Mouse (Mus musculus) neural tube, embryonic 11.5 days (tissue): ENCODE data around the gene Atp5c1. TPM values are rescaled to one million over a fixed set of nuclear protein-coding genes. Genes with fewer than 3 reads are reported as not detected.

Experiments used
- ATAC-seq: fragments of 200-750 bp; cut with Nextera tagmentation; 2 replicates; pipeline ENCODE4 v1.8.0; 2017; ENCODE audit warnings: moderate number of reproducible peaks, mild to moderate bottlenecking, moderate TSS enrichment, moderate library complexity; ENCODE audit not compliant: insufficient read depth, low FRiP score, low TSS enrichment
- DNase-seq: peaks from one replicate; pipeline ENCODE4 v3.0.0-alpha.2; 2015; ENCODE audit warnings: low spot score
- H3K27ac ChIP-seq: fragments of 300-500 bp; sonication (generic); 2 replicates; pipeline ENCODE4 v1.5.1; 2014; ENCODE audit warnings: low read depth, mild to moderate bottlenecking, low read length
- H3K27me3 ChIP-seq: fragments of 300-500 bp; sonication (generic); 2 replicates; pipeline ENCODE4 v1.6.1; 2014; ENCODE audit warnings: mild to moderate bottlenecking, low read length, mixed read lengths; ENCODE audit not compliant: control insufficient read depth, insufficient read depth
- H3K36me3 ChIP-seq: fragments of 300-500 bp; sonication (generic); 2 replicates; pipeline ENCODE4 v1.6.1; 2014; ENCODE audit warnings: mild to moderate bottlenecking, low read length, moderate library complexity, mixed read lengths; ENCODE audit not compliant: control insufficient read depth, insufficient read depth
- H3K4me1 ChIP-seq: fragments of 300-500 bp; sonication (generic); 2 replicates; pipeline ENCODE4 v1.6.1; 2014; ENCODE audit warnings: low read length, mixed read lengths; ENCODE audit not compliant: control insufficient read depth, insufficient read depth
- H3K4me2 ChIP-seq: fragments of 300-500 bp; sonication (generic); 2 replicates; pipeline ENCODE4 v1.6.1; 2014; ENCODE audit warnings: low read depth, mild to moderate bottlenecking, moderate library complexity
- H3K4me3 ChIP-seq: fragments of 300-500 bp; sonication (generic); 2 replicates; pipeline ENCODE4 v1.5.1; 2014; ENCODE audit warnings: low read depth, low read length
- H3K9ac ChIP-seq: fragments of 300-500 bp; sonication (generic); 2 replicates; pipeline ENCODE4 v1.6.1; 2014; ENCODE audit warnings: mild to moderate bottlenecking, low read length
- H3K9me3 ChIP-seq: fragments of 300-500 bp; sonication (generic); 2 replicates; pipeline ENCODE4 v1.6.1; 2016; ENCODE audit warnings: low read length; ENCODE audit not compliant: control insufficient read depth
- WGBS: fragments of 180-500 bp; shearing (Covaris S2); extraction: QIAGEN DNeasy Blood & Tissue Kit; methylation state at CpG from one replicate; pipeline ENCODE4 v1.1.7; 2014; 5-methylcytosine and 5-hydroxymethylcytosine counted together
- polyA plus RNA-seq: library from polyadenylated mRNA; unstranded; fragments of >200 nt; fragmentation: Nextera tagmentation; extraction: Ambion mirVana; gene quantifications from 2 replicates; pipeline ENCODE4 v1.2.1, GENCODE M21; 2014

The Atp5c1 gene
- polyA plus RNA-seq, 1 experiment from 2014 or later = 510 TPM

DNA sequence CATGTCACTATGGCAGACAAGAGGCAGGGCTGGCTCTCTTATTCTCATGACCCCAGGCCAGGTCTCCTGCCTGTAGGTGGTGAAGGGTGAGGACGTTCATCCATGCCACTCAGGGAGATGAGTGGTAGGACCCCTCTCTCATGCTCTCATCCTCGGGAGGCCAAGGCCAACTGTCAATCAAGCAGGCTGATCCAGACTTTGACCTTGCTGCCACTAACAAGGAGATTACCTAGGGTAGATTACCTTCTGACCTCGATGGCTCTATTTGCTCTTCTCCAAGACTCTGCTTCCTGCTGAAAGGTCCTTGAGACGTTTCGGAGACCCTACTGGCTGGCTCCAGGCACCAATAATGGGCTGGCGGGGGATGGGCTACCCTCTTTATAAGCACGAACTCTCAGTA is 5.8 kb downstream of the Atp5c1 start:
- Histone ChIP-seq H3K36me3 (peaks cover 2% of the 10 kb centered on the region; the same call in 1 of the 2 replicates), H3K4me3 (no peak overlapping the region), H3K9me3 (no peaks in the 10 kb centered on the region), H3K4me2 (no peak overlapping the region), H3K4me1 (peaks cover 6% of the 10 kb centered on the region; the same call in 1 of the 2 replicates), H3K27ac (no peak overlapping the region), H3K9ac (no peak overlapping the region), H3K27me3 (no peaks in the 10 kb centered on the region)
- WGBS = 86% methylated on average over 7 of the region's 7 CpGs
- no peak for ATAC-seq
- no peak for DNase-seq

DNA sequence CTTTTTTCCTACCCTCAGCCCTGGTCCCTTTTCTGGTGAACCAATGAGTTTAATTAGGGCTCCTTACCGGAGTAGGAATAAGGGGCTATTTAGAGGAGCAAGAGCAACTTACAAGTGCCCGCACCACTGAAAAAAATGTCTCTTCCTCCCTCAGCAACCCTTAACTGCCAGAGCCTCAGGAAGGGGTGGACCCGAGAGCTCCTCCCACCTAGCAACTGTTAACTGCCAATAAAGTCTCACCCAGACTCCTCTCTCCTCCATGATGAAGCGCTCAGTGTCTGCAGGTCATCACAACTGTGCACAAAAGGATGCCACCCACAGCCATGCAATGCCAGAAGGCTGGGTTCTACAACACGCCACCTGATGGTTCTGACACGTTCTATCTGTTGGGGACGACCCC is 8.6 kb downstream of the Atp5c1 start:
- Histone ChIP-seq H3K4me3 (no peak overlapping the region), H3K27ac (no peak overlapping the region), H3K9me3 (no peaks in the 10 kb centered on the region), H3K4me2 (no peak overlapping the region), H3K4me1 (no peaks in the 10 kb centered on the region), H3K9ac (no peak overlapping the region), H3K27me3 (no peaks in the 10 kb centered on the region), H3K36me3 (peaks cover 7% of the 10 kb centered on the region)
- 65% methylated on average over 7 of the region's 7 CpGs for WGBS
- no peak for ATAC-seq
- DNase-seq = no peak

GRCm38 (mm10) chr2:10058836-10059235 is 21.5 kb downstream of the Atp5c1 start:
- Histone ChIP-seq H3K9me3 (no peaks in the 10 kb centered on the region), H3K27ac (no peak overlapping the region), H3K36me3 (no peaks in the 10 kb centered on the region; the same call in none of the 2 replicates), H3K4me1 (no peaks in the 10 kb centered on the region), H3K4me2 (no peak overlapping the region), H3K4me3 (no peak overlapping the region), H3K27me3 (no peaks in the 10 kb centered on the region), H3K9ac (no peak overlapping the region)
- 90% methylated on average over 5 of the region's 5 CpGs for WGBS
- ATAC-seq (no peak), DNase-seq (no peak)

- Histone ChIP-seq H3K4me1 (peaks cover 7% of the 10 kb centered on the region), H3K36me3 (no peaks in the 10 kb centered on the region; the same call in 1 of the 2 replicates)
Observed at GRCm38 (mm10) chr2:10051996-10052395, 28.3 kb downstream of the Atp5c1 start.

GRCm38 (mm10) chr2:10050878-10051277 is 29.4 kb downstream of the Atp5c1 start:
- no peak for DNase-seq
- Histone ChIP-seq H3K9ac (no peak overlapping the region), H3K27ac (no peak overlapping the region), H3K36me3 (no peaks in the 10 kb centered on the region; the same call in 1 of the 2 replicates), H3K27me3 (no peaks in the 10 kb centered on the region), H3K4me1 (peaks cover 9% of the 10 kb centered on the region), H3K4me2 (no peak overlapping the region), H3K4me3 (no peak overlapping the region), H3K9me3 (no peaks in the 10 kb centered on the region)
- ATAC-seq = no peak
- WGBS = 79% methylated on average over 3 of the region's 3 CpGs

More at GRCm38 (mm10) chr2:10051996-10052395, 28.3 kb downstream of the Atp5c1 start:
- no peaks in the 10 kb centered on the region for H3K9me3 ChIP-seq
- 90% methylated on average over 1 of the region's 1 CpGs for WGBS
- DNase-seq = no peak
- H3K4me3 ChIP-seq = no peak overlapping the region
- no peak for ATAC-seq
- no peak overlapping the region for H3K4me2 ChIP-seq
- no peaks in the 10 kb centered on the region for H3K27me3 ChIP-seq
- H3K9ac ChIP-seq = no peak overlapping the region
- H3K27ac ChIP-seq = no peak overlapping the region

DNA sequence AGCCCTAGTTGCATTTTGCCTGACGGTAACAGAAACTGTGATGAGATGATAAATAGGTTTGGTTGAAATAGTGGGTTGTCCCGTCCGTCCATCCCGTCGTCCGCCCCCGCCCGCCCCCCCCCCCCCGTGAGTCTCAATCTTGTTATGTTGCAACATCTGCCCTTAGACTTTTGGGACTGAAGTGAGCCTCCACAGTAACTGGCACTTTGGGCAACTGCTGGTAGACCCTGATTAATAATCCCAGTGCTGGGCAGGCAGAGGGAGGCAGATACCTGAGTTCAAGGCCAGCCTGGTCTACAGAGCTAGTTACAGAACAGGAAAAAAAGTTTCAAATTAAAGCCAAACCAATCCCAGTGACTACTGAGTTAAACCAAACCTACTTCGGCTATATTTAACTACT is 30.9 kb downstream of the Atp5c1 start:
- Histone ChIP-seq H3K9me3 (no peaks in the 10 kb centered on the region), H3K4me3 (peak overlapping the region; percentile 96), H3K9ac (no peak overlapping the region), H3K27ac (no peak overlapping the region), H3K36me3 (no peaks in the 10 kb centered on the region; the same call in 1 of the 2 replicates), H3K4me1 (peaks cover 9% of the 10 kb centered on the region), H3K27me3 (no peaks in the 10 kb centered on the region), H3K4me2 (peak overlapping the region; percentile 53)
- ATAC-seq = no peak
- WGBS = 10% methylated on average over 10 of the region's 10 CpGs
- no peak for DNase-seq

GRCm38 (mm10) chr2:10048461-10048860 is 31.8 kb downstream of the Atp5c1 start, which contains the start of gene Taf3:
Gene Taf3 (minus strand): TSS chr2:10048596.
- H3K36me3 ChIP-seq = no peaks in the 10 kb centered on the region
- H3K9me3 ChIP-seq = no peaks in the 10 kb centered on the region
- H3K4me1 ChIP-seq = peaks cover 9% of the 10 kb centered on the region
- no peaks in the 10 kb centered on the region for H3K27me3 ChIP-seq
- ATAC-seq = peak; percentile 93
- no peak within 1 kb of the TSS for H3K27ac ChIP-seq
- peak within 1 kb of the TSS; percentile 88 for H3K4me2 ChIP-seq
- 0% methylated on average over 36 of the region's 36 CpGs for WGBS
- H3K9ac ChIP-seq = peak within 1 kb of the TSS; percentile 82
- peak; percentile 94 for DNase-seq
- peak within 1 kb of the TSS; percentile 96 for H3K4me3 ChIP-seq

DNA sequence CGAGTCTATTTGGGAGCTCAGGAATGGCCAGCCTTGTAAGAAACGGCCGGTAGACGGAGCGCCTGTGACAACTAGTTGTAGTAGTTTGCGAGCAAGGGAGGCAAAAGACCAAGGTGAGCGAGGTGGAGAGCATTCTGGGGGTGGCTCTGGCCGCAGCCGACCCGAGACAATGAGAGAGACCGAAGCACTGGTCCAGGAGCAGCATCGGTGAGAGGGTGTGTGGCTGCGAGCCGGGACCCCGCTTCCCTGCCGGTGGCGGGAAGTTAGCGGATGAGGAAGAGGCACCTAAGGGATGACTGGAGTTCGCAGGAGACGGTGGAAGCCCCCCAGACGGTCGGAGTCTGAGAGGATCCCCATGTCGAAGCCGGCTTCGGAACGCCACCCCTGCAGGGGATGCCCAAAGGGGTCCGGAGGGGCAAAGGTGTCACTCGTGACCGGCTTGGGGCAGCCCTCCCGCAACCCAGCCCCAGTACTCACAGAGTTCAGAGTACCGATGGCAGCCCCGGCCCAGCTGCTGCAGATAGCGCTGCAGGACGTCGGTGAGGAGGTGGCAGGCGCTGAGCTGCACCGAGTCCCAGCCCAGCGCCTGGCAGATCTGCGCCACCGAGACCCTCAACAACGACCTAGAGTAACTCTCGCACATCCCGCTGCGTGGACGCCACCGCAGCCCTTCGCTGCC is 32.4 kb downstream of the Atp5c1 start:
- Histone ChIP-seq H3K4me1 (peaks cover 9% of the 10 kb centered on the region), H3K9ac (peak overlapping the region; percentile 82), H3K4me2 (peak overlapping the region; percentile 88), H3K27ac (no peak overlapping the region), H3K36me3 (no peaks in the 10 kb centered on the region), H3K9me3 (no peaks in the 10 kb centered on the region), H3K27me3 (no peaks in the 10 kb centered on the region), H3K4me3 (peak overlapping the region; percentile 96)
- DNase-seq = peak; percentile 33
- whole genome bisulfite sequencing = 1% methylated on average over 47 of the region's 47 CpGs
- ATAC-seq = peak; percentile 70

DNA sequence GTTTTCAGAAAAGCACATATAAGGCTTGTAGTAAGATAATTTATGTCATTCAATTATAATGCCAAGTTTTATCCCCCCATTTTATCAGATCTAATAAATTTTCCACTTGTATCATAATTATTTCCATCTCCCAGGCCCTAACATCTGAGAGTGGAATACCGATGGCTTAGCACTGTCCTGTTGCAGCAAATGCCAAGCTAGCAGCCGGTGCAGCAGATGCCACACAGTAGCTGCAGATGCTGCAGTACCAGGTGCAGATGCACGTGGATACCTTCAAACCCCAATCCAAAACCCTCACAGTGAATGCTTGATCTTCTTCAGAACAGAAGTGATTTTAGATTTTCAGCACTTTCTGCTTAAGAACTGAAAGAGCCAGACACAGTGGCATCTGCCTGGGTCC is 45.3 kb downstream of the Atp5c1 start:
- Histone ChIP-seq H3K36me3 (peaks cover 3% of the 10 kb centered on the region; the same call in 1 of the 2 replicates), H3K27ac (no peak overlapping the region), H3K9me3 (no peaks in the 10 kb centered on the region), H3K4me3 (no peak overlapping the region), H3K4me2 (no peak overlapping the region), H3K27me3 (no peaks in the 10 kb centered on the region), H3K9ac (no peak overlapping the region), H3K4me1 (no peaks in the 10 kb centered on the region)
- WGBS = 87% methylated on average over 3 of the region's 3 CpGs
- DNase-seq (no peak), ATAC-seq (no peak)
